Mouse (Mus musculus): ENCODE data around the gene Nhlrc1.

The Nhlrc1 gene

GRCm38 (mm10) chr13:47001590-47001989, 13.1 kb downstream of the Nhlrc1 start:
- DNase-seq (ENCODE audit: low spot score in 2 of 2) = no peak

DNA sequence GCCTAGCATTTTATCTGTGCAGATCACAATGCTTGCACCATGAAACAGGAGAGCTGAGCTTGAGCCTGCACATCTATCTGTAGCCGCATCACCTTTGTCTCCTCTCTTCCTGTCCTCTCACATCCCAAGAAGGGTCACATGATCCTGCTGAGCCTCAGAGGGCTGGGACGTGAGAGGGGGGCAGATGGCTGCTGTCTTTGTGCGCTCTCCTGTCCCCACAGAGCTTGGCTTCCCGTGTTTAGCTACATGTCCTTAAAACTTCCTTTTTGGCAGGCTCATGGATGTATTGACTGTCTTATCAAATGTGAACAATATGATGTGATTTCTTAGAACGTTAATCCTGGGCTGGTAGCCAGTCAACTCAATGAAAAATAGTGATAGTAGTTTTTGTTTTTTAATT, 15.2 kb downstream of the Nhlrc1 start:
- DNase-seq (ENCODE audit: low spot score in 2 of 2) = no peak

GRCm38 (mm10) chr13:46997355-46997754, 17.3 kb downstream of the Nhlrc1 start:
- DNase-seq (ENCODE audit: low spot score in 2 of 2) = no peak

- no peak for DNase-seq (ENCODE audit: low spot score in 2 of 2)
These were observed 21.4 kb downstream of the Nhlrc1 start for GRCm38 (mm10) chr13:46993274-46993551.

- no peak for DNase-seq (ENCODE audit: low spot score in 2 of 2)
These were observed 22.0 kb downstream of the Nhlrc1 start for GRCm38 (mm10) chr13:46992516-46993273.

- DNase-seq (ENCODE audit: low spot score in 2 of 2) = no peak
These were observed 24.2 kb downstream of the Nhlrc1 start for GRCm38 (mm10) chr13:46990376-46991011.

DNA sequence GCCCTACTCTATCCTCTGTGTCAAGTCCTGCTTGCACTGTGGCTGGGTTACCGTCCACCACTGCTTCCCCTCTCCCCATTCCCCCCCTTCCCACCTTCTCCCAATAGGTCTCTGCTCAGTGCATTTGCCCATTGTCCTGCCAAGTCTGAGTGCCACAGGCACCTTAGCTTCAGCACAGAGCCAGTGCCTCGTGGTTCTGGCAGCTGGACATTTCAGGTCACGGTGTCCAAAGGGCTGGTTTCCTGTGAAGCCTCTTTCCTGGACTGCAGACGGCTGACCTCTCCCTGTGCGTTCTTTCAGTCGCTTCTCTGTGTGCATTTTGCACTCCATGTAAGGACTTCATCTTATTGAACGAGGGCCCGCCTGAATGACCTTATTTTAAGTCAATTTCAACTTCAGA, 26.7 kb downstream of the Nhlrc1 start:
- DNase-seq (ENCODE audit: low spot score in 2 of 2) = no peak

DNA sequence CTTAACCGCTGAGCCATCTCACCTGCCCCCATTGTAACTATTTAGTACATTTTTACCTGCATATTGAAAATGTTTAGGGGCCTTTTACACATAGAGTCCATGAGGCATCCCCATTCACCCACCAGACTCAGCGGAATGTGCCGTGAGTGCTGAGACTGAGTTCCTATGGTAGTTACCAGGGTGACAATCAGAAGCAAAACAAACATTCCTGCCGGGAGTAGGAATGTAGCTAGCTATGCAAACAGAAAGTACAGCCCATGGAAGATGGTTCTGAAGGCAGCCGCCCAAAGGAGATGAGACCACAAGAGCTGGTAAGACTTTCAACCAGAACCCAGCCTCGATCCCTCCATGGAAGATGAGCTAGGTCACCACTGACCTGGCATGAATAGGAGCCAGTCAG, 28.4 kb downstream of the Nhlrc1 start:
- no peak for DNase-seq (ENCODE audit: low spot score in 2 of 2)

DNA sequence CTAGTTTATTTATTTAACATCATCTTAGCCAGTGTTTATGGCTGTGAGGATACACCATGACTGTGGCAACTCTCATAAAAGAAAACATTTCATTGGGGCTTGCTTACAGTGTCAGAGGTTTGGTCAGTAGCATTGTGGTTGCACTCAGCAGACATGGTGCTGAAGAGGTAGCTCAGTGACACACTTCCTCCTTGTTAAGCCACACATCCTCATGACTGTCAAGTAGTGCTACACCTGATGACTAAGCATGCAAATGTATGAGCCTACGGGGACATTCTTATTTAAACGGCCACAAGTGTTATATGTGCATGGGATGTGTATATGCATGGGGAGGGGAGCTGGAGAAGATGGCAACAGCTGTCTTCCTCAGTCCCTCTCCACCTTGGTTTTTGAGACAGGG, 30.8 kb downstream of the Nhlrc1 start:
- DNase-seq (ENCODE audit: low spot score in 2 of 2) = no peak

- DNase-seq (ENCODE audit: low spot score in 2 of 2) = no peak
These were observed 34.7 kb downstream of the Nhlrc1 start for GRCm38 (mm10) chr13:46979836-46980490.

GRCm38 (mm10) chr13:46976532-46976931, 38.1 kb downstream of the Nhlrc1 start:
- DNase-seq (ENCODE audit: low spot score in 2 of 2) = no peak

DNA sequence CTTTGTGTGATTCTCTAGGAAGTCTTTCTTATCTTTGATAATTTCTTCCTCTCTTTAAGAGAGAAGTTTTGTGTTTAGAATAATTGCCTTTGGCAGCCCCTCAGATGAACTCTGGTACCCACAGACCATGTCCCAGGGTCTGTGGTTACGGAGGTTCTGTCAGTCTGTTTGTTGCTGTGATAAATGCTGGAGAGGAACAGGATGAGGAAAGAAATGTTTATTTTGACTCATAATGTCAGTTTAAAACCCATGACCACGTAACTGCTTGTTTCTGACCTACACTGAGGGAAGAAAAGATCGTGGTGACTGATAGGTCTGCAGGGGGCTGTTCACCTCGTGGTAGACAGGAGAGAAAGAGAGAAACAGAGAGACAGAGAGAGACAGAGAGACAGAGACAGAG, 38.7 kb downstream of the Nhlrc1 start:
- no peak for DNase-seq (ENCODE audit: low spot score in 2 of 2)

- no peak for DNase-seq (ENCODE audit: low spot score in 2 of 2)
These were observed 39.6 kb downstream of the Nhlrc1 start for GRCm38 (mm10) chr13:46975031-46975551.

DNA sequence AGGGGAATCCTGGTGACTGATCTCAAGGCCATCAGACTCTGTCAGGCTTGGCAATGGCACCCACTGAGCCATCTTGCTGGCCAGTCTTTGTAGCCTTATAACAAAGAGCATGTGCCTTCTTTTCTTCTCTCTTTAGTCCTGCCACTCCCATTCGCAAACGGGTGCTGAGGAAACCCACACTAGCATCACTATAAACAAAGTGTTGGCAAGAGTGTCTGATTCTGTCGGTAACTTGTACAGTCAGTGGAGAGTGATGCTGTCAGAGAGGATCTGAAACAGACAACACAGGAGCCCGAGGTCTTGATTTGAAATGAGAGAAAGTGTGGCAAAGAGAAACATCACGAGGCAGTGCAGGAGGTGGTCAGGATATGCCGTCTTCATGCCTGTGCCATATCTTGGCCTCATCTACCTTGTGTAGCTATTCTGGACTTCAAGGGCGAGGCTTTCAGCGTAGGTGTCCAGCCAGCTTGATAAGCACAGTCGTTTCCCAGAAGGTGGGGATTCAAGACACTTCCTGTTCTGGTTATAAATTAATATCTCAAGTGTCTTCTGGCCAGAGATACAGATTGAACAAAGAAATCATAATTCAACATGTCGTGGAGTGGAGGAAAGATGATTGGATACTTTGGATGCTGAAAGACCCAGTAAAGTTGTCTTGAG, 44.2 kb downstream of the Nhlrc1 start:
- no peak for DNase-seq (ENCODE audit: low spot score in 2 of 2)

DNA sequence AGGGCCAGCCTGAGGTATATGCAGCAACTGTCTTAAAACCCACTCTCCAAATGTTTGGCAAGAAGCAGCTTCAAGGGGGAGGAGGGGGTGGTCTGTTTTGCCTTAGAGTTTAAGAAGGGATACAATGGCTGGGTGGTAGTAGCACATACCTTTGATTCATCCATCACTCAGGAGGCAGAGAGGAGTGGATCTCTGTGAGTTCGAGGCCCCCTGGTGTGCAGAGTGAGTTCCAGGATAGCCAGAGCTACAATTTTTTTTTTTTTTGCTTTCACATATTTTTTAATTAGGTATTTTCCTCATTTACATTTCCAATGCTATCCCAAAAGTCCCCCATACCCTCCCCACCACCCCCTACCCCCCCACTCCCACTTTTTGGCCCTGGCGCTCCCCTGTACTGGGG, 46.0 kb downstream of the Nhlrc1 start:
- DNase-seq (ENCODE audit: low spot score in 2 of 2) = no peak

DNA sequence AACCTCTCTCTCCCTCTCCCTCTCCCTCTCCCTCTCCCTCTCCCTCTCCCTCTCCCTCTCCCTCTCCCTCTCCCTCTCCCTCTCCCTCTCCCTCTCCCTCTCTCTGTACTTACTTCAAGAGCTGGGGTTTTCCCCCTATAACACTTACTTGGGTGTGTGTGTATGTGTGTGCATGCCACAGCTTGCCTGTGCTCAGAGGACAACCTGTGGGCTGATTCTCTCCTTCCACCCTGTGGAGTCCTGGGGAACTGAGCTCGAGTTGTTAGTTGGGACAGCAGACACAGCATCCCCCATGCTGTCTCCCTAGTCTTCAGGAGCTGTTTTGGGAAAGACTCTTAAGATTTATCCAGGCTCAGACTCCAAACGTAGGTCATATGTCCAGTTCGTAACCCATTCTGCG, 47.3 kb downstream of the Nhlrc1 start:
- DNase-seq (ENCODE audit: low spot score in 2 of 2) = no peak
